In genomic region chr11:88629619-88630018, GRCm38 (mm10) we compare ENCODE assay signal across 9 mouse cellular contexts.
DNase-seq lines count a peak whose midpoint lies in the region; ATAC-seq lines count a peak whose summit lies in the region.
"Had no signal": no experiment of that assay in that cellular context is flagged by ENCODE, and none has a peak within 500 bp of the region (broad histone marks: within the 10 kb centered on the region; RNA-seq: fewer than 3 reads in every experiment).

No protein-coding gene starts in this region.

- H3K4me2 ChIP-seq in heart, embryonic 14.5 days (ENCODE audit: low read length): no peak overlapping the region
- no peak overlapping the region for H3K4me2 ChIP-seq in embryonic facial prominence, embryonic 11.5 days (ENCODE audit: low read depth, low read length)
- H3K4me2 ChIP-seq in intestine, embryonic 15.5 days (replicated peaks): no peak overlapping the region

- 74% methylated on average over 4 of the region's 4 CpGs for WGBS in heart, embryonic 14.5 days
- whole genome bisulfite sequencing in embryonic facial prominence, embryonic 11.5 days: 55% methylated on average over 4 of the region's 4 CpGs
- WGBS in intestine, embryonic 15.5 days: 58% methylated on average over 4 of the region's 4 CpGs

- no peaks in the 10 kb centered on the region for H3K36me3 ChIP-seq in heart, embryonic 14.5 days (ENCODE audit: control insufficient read depth, insufficient read depth, low read length)
- H3K36me3 ChIP-seq in embryonic facial prominence, embryonic 11.5 days (replicated peaks; ENCODE audit: control insufficient read depth, insufficient read depth, low read depth, low read length): no peaks in the 10 kb centered on the region
- no peaks in the 10 kb centered on the region for H3K36me3 ChIP-seq in intestine, embryonic 15.5 days

- no peak overlapping the region for H3K4me3 ChIP-seq in heart, embryonic 14.5 days (ENCODE audit: control insufficient read depth in 1 of 2, insufficient read depth in 1 of 2, low read depth in 1 of 2, low read length in 2 of 2)
- H3K4me3 ChIP-seq in embryonic facial prominence, embryonic 11.5 days (ENCODE audit: low read depth, low read length): no peak overlapping the region
- no peak overlapping the region for H3K4me3 ChIP-seq in intestine, embryonic 15.5 days (replicated peaks)

- no peak overlapping the region; a peak in 1 of 4 replicates for H3K27ac ChIP-seq in heart, embryonic 14.5 days (replicated peaks in 1 of 2; ENCODE audit: control insufficient read depth in 1 of 2, insufficient read depth in 1 of 2, low read depth in 2 of 2, low read length in 2 of 2)
- no peak overlapping the region for H3K27ac ChIP-seq in embryonic facial prominence, embryonic 11.5 days (replicated peaks; ENCODE audit: low read depth, low read length)
- peak overlapping the region; percentile 30; the same call in 1 of the 2 replicates for H3K27ac ChIP-seq in intestine, embryonic 15.5 days

- no peaks in the 10 kb centered on the region for H3K27me3 ChIP-seq in heart, embryonic 14.5 days (ENCODE audit: control insufficient read depth, insufficient read depth, low read length)
- no peaks in the 10 kb centered on the region for H3K27me3 ChIP-seq in embryonic facial prominence, embryonic 11.5 days (ENCODE audit: control insufficient read depth, insufficient read depth, low read length)
- H3K27me3 ChIP-seq in intestine, embryonic 15.5 days (replicated peaks): no peaks in the 10 kb centered on the region

- peaks cover 22 to 58% of the 10 kb centered on the region in 2 experiments for H3K4me1 ChIP-seq in heart, embryonic 14.5 days (ENCODE audit: control insufficient read depth in 2 of 2, insufficient read depth in 2 of 2, low read length in 2 of 2)
- H3K4me1 ChIP-seq in embryonic facial prominence, embryonic 11.5 days (ENCODE audit: control insufficient read depth, insufficient read depth, low read length): no peaks in the 10 kb centered on the region
- peaks cover 26% of the 10 kb centered on the region for H3K4me1 ChIP-seq in intestine, embryonic 15.5 days (replicated peaks)

- H3K9ac ChIP-seq in heart, embryonic 14.5 days (ENCODE audit: low read length): peak overlapping the region; percentile 9; the same call in 1 of the 2 replicates
- H3K9ac ChIP-seq in embryonic facial prominence, embryonic 11.5 days (replicated peaks; ENCODE audit: low read length): no peak overlapping the region
- H3K9ac ChIP-seq in intestine, embryonic 15.5 days: no peak overlapping the region

- DNase-seq in heart, adult 18-20 months: no peak
- DNase-seq in A20 (ENCODE audit: low read depth, low spot score): peak; percentile 23
- DNase-seq in embryonic facial prominence, embryonic 11.5 days (ENCODE audit: low spot score): no peak
- no peak for DNase-seq in cerebellum, adult 18-20 months
- DNase-seq in left cerebral cortex, adult 18-20 months (ENCODE audit: low spot score in 2 of 2): no peak
- no peak for DNase-seq in urinary bladder, postnatal 4 days (ENCODE audit: low spot score in 2 of 2)

- no peak for ATAC-seq in heart, embryonic 14.5 days (ENCODE audit: insufficient number of reproducible peaks, insufficient read depth, low FRiP score, low read depth)
- ATAC-seq in embryonic facial prominence, embryonic 11.5 days (replicated peaks; ENCODE audit: insufficient number of reproducible peaks, low FRiP score, low TSS enrichment, low read depth): 0 out of 2 replicates have a peak, but pooled peaks have one; percentile 49
- no peak for ATAC-seq in intestine, embryonic 15.5 days

- H3K9me3 ChIP-seq in heart, embryonic 14.5 days (ENCODE audit: control insufficient read depth, low read length): no peaks in the 10 kb centered on the region
- H3K9me3 ChIP-seq in embryonic facial prominence, embryonic 11.5 days (replicated peaks; ENCODE audit: control insufficient read depth, low read length): no peaks in the 10 kb centered on the region
- no peaks in the 10 kb centered on the region for H3K9me3 ChIP-seq in intestine, embryonic 15.5 days
- H3K9me3 ChIP-seq: G1E had no signal
